Mouse (Mus musculus) embryonic facial prominence, embryonic 10.5 days (tissue): ENCODE data around the gene Kmt5a. TPM values are rescaled to one million over a fixed set of nuclear protein-coding genes. Genes with fewer than 3 reads are reported as not detected.

Source experiments
- DNase-seq: peaks from one replicate; pipeline ENCODE4 v3.0.0-alpha.2; 2017; ENCODE audit warnings: low spot score
- H3K27ac ChIP-seq: fragments of 300-500 bp; sonication (generic); replicated peaks from 2 replicates; pipeline ENCODE4 v1.5.1; 2016; ENCODE audit warnings: mild to moderate bottlenecking
- H3K27me3 ChIP-seq: fragments of 300-500 bp; sonication (generic); replicated peaks from 2 replicates; pipeline ENCODE4 v1.6.1; 2016; ENCODE audit warnings: low read depth, mild to moderate bottlenecking; ENCODE audit not compliant: poor library complexity, severe bottlenecking
- H3K36me3 ChIP-seq: fragments of 300-500 bp; sonication (generic); replicated peaks from 2 replicates; pipeline ENCODE4 v1.6.1; 2016; ENCODE audit warnings: mild to moderate bottlenecking, moderate library complexity
- H3K4me1 ChIP-seq: fragments of 300-500 bp; sonication (generic); 2 replicates; pipeline ENCODE4 v1.6.1; 2016
- H3K4me3 ChIP-seq: fragments of 300-500 bp; sonication (generic); 2 replicates; pipeline ENCODE4 v1.5.1; 2016; ENCODE audit warnings: mild to moderate bottlenecking, moderate library complexity
- H3K9me3 ChIP-seq: fragments of 300-500 bp; sonication (generic); 2 replicates; pipeline ENCODE4 v1.6.1; 2016; ENCODE audit warnings: mild to moderate bottlenecking
- WGBS: fragments of 180-500 bp; shearing (Covaris S2); methylation state at CpG from one replicate; pipeline ENCODE4 v1.1.7; 2016; 5-methylcytosine and 5-hydroxymethylcytosine counted together
- polyA plus RNA-seq: library from polyadenylated mRNA; unstranded; fragments of >200 nt; fragmentation: Nextera tagmentation; extraction: Ambion mirVana; gene quantifications from 2 replicates; pipeline ENCODE4 v1.2.1, GENCODE M21; 2016

Kmt5a gene
- polyA plus RNA-seq, 1 experiment from 2014 or later: 48.5 TPM

DNA sequence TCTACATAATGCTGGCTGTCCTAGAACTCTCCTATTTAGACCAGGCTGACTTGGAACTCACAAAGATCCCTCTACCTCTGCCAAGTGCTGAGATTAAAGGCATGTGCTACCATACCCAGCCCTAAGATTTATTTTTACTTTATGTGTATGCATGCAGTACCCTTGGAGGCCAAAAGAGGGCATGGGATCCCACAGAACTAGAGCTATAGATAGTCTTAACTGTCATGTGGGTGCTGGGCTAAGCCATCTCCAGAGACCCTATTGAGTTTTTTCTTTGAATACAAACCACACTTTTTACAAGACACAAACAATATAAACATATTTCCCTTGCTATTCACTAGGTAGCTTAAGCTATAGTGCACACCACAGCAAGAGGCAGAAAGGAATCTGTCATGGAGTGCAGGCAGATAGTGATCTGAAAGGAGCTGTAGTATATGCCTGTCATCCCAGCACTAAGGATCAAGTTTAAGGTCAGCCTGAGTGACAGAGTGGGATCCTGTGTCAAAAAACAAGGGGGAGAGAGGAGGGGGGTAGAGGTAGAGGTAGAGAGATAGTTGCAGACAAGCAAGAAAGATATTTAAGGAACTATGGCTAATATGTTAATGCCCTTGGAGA lies 7.2 kb upstream of the Kmt5a start:
- Histone ChIP-seq H3K4me1 (no peaks in the 10 kb centered on the region; the same call in 1 of the 2 replicates), H3K27ac (no peak overlapping the region), H3K27me3 (no peaks in the 10 kb centered on the region), H3K4me3 (no peak overlapping the region), H3K9me3 (no peaks in the 10 kb centered on the region), H3K36me3 (no peaks in the 10 kb centered on the region)
- peak; percentile 50 for DNase-seq

DNA sequence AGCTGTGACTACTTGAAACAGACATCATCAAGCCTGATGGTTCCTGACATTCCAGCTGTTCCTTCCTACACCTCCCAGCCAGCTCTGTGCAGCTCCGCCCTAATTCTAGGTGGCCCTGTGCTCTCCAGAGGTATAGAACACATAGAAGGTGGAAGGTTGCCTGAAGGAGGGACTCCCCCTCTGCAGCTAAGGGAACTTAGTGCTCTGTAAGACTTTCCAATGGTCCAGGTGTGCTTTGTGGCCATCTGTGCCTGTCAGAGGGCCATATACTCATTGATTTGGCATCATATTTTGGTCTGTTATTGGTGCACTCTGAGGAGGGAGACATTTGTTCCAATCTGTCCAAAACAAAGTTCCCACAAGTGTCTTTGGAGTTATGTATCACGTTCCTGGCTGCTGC lies 6.7 kb upstream of the Kmt5a start:
- no peaks in the 10 kb centered on the region; the same call in 1 of the 2 replicates for H3K4me1 ChIP-seq
- no peaks in the 10 kb centered on the region for H3K36me3 ChIP-seq
- H3K4me3 ChIP-seq: no peak overlapping the region
- H3K9me3 ChIP-seq: no peaks in the 10 kb centered on the region
- 60% methylated on average over 2 of the region's 2 CpGs for WGBS
- no peak for DNase-seq
- no peaks in the 10 kb centered on the region for H3K27me3 ChIP-seq
- no peak overlapping the region for H3K27ac ChIP-seq

DNA sequence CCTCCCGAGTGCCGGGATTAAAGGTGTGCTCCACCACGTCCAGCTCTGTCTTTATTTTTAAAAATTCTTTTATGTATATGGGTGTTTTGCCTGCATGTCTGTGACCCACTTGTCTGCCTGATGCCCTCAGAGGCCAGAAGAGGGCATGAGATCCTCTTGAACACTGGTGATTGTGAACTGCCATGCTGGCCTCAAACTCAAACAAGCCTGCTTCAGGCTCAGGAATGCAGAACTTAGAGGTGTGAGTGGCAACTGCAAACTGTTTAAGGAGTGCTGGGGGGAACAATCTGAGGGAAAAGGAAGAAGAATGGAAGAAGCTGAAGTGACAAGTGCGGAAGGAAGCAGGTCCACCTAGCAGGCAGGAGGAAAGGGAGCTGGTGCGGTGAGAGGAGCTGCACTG lies 1.5 kb upstream of the Kmt5a start:
- H3K4me1 ChIP-seq: peaks cover 19% of the 10 kb centered on the region
- 88% methylated on average over 5 of the region's 5 CpGs for WGBS
- 0 out of 2 replicates have a peak overlapping the region, but pooled peaks have one; percentile 25 for H3K4me3 ChIP-seq
- no peaks in the 10 kb centered on the region for H3K36me3 ChIP-seq
- no peaks in the 10 kb centered on the region for H3K27me3 ChIP-seq
- H3K27ac ChIP-seq: 0 out of 2 replicates have a peak overlapping the region, but pooled peaks have one; percentile 14
- no peaks in the 10 kb centered on the region for H3K9me3 ChIP-seq
- DNase-seq: no peak

DNA sequence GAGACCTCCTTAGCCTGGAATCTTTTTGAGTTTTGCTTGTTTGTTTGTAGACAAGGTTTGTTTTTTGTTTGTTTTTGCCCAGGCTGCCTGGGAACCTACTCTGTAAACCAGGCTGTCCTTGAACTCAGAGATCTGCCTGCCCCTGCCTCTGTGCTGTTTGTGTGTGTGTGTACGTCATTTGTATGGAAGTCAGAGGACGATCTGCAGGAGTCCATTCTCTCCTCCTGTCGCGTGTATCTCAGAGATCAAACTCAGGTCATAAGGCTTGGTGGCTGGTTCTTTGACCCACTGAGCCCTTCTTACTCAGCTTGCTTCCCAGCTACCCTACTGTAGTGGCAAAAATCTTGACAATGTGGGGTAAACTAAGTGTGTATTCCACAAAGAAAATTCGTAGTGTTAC lies 984 bp upstream of the Kmt5a start:
- H3K36me3 ChIP-seq: no peaks in the 10 kb centered on the region
- 66% methylated on average over 5 of the region's 5 CpGs for WGBS
- peaks cover 19% of the 10 kb centered on the region for H3K4me1 ChIP-seq
- H3K4me3 ChIP-seq: peak overlapping the region; percentile 83
- DNase-seq: no peak
- H3K27me3 ChIP-seq: no peaks in the 10 kb centered on the region
- no peaks in the 10 kb centered on the region for H3K9me3 ChIP-seq
- 0 out of 2 replicates have a peak overlapping the region, but pooled peaks have one; percentile 92 for H3K27ac ChIP-seq

DNA sequence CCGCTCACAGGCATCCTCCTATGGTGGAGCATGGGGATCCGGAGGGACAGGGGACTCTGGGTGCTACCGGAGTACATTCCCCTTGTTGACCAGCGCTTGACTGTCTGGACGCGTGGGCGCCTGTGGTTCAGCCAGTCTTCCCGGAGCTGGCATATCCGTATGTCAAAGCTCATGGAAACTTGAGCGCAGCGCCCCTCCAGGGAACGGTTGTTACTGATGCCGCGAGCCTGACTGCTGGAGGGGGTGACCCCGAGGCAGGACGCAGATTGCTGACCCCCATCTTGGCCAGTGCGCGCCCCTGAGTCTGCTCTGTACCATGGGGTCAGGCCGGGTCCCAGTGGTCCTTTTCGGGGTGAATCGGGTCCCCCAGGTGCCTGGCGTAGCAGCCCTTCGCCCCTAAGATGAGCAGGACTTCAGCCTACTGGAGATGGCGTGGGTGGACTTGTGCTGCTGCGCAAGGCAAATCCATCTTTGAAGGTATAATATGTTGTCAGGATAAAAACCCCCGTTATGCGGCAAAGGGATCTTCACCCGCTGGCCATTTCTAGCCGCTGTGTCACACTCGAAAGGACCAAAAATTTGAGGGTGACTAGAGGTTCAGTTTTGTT lies 468 bp downstream of the Kmt5a start:
- Histone ChIP-seq H3K27me3 (no peaks in the 10 kb centered on the region), H3K4me1 (peaks cover 28% of the 10 kb centered on the region), H3K4me3 (peak overlapping the region; percentile 83), H3K27ac (peak overlapping the region; percentile 92), H3K9me3 (no peaks in the 10 kb centered on the region), H3K36me3 (no peaks in the 10 kb centered on the region)
- DNase-seq: peak; percentile 84
- WGBS: under 1% methylated on average over 30 of the region's 30 CpGs

DNA sequence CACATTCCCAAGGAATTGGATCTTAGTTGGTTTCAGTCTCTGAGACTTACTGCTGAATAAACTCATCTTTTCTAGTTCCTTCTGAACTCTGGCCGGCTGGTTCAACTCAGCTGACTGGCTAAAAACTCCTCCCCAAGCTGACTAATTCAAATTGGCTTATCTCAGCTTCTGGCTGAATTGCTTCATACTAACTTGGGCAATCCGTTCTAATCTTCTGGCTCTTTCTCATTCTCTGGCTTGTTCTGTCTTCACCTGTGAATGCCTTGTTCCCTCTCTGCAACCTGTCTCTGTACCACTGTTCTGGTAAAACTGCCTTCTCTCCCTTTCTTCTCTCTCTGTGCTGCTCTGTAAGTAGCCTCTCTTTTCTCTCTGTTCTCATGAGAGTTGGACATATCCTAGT lies 2.9 kb downstream of the Kmt5a start:
- H3K9me3 ChIP-seq: no peaks in the 10 kb centered on the region
- peaks cover 43% of the 10 kb centered on the region for H3K4me1 ChIP-seq
- H3K27ac ChIP-seq: no peak overlapping the region
- 89% methylated on average over 2 of the region's 2 CpGs for WGBS
- no peaks in the 10 kb centered on the region for H3K27me3 ChIP-seq
- no peak for DNase-seq
- H3K36me3 ChIP-seq: peaks cover 12% of the 10 kb centered on the region
- no peak overlapping the region for H3K4me3 ChIP-seq

DNA sequence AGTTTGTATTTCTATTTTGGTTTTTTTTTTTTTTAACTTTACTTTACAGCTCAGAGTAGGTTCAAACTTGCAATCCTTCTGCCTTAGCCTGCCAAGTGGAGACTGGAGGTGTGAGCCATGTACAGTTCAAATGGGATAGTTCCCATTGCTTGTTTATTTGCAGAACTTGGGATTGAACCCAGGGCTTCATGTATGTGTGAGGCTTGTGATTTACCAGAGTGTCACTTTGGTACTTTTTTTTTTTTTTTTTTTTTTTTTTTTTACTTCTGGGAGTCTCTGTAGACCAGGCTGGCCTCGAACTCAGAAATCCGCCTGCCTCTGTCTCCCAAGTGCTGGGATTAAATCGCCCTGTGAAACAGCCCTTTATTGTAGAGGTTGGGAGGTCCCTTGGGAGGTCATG lies 4.5 kb downstream of the Kmt5a start:
- WGBS: 66% methylated on average over 3 of the region's 3 CpGs
- no peaks in the 10 kb centered on the region for H3K9me3 ChIP-seq
- H3K4me3 ChIP-seq: peak overlapping the region; percentile 93
- peaks cover 28% of the 10 kb centered on the region for H3K36me3 ChIP-seq
- H3K4me1 ChIP-seq: peaks cover 44% of the 10 kb centered on the region
- H3K27ac ChIP-seq: no peak overlapping the region
- no peaks in the 10 kb centered on the region for H3K27me3 ChIP-seq
- no peak for DNase-seq

DNA sequence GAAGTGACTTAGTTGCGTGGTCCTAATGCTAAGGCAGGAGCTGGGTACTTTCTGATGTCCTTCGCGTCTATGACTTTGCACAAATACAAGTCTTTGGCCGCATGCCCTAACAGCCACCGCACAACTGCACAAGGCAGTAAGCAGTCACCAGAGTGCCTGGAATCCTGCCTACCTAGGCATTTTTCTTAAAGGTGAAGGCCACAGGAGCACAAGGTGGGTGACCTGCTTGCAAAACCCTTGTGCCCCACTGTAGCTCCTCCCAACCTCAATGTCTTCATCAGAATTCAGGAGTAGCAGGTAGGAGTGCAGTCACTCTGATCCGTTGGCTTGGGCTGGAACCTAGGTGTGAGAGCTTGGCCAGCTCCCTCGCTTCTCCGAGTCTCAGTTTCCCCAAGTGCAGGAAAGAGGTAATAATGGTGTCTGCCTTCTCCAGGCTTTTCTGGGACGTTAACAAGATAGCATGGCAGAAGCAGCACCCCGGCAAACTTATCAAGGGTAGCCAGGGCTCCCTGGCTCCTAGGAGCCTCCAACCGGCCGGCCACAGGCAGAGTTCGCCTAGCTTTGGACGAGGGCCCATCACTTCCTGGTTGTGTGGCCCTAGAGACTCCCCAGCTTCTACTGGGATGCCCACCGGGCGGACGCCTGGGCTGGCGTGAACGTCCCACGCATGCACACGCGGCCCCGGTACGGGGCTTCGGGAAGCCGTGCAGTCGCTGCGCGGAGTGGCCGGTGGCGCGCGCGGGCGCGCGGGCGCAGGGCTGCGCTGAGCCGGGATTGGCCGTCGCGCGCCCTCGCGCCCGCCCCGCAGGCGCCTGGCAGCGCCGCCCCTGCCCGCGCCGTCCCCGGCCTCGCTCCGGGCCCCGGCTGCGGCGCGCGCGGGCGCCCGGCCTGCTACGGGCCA lies 5.2 kb downstream of the Kmt5a start:
- WGBS: 11% methylated on average over 66 of the region's 66 CpGs
- peak overlapping the region; percentile 93 for H3K4me3 ChIP-seq
- H3K27ac ChIP-seq: peak overlapping the region; percentile 95
- H3K36me3 ChIP-seq: peaks cover 35% of the 10 kb centered on the region
- no peaks in the 10 kb centered on the region for H3K27me3 ChIP-seq
- DNase-seq: peak; percentile 81
- H3K4me1 ChIP-seq: peaks cover 49% of the 10 kb centered on the region
- H3K9me3 ChIP-seq: no peaks in the 10 kb centered on the region

DNA sequence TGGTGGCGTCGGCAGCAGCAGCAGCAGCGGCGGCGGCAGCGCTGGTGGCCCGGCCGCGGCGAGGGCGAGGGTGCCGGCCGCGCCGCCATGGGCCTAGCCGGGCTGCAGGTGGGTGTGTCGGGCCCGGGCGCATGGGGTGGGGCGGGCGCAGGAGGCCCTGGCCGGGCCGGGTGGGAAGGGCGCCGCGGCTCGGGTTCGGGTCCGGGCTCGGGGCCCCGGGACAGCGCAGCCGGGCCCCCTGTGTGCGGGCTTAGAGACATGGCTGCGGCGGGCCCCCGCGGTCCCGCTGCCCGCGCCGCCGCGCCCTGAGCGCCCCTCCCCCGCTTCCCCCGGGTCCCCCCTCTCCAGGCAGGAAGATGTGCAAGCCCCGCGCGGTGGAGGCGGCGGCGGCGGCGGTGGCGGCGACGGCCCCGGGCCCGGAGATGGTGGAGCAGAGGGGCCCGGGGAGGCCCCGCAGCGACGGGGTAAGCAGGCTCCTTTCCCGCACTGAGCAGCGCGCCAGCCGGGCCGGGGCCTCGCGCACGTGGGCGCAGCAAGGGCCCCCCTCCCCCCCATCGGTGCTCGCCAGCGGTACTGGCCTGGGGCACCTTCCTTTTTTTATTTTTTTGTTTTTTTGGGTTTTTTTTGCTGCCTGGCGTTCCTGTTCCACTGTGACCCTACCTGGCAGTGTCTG lies 6.0 kb downstream of the Kmt5a start:
- DNase-seq: peak; percentile 73
- Histone ChIP-seq H3K4me1 (peaks cover 42% of the 10 kb centered on the region), H3K36me3 (peaks cover 44% of the 10 kb centered on the region), H3K4me3 (peak overlapping the region; percentile 93), H3K9me3 (no peaks in the 10 kb centered on the region), H3K27me3 (no peaks in the 10 kb centered on the region), H3K27ac (peak overlapping the region; percentile 95)
- 3% methylated on average over 77 of the region's 77 CpGs for WGBS

DNA sequence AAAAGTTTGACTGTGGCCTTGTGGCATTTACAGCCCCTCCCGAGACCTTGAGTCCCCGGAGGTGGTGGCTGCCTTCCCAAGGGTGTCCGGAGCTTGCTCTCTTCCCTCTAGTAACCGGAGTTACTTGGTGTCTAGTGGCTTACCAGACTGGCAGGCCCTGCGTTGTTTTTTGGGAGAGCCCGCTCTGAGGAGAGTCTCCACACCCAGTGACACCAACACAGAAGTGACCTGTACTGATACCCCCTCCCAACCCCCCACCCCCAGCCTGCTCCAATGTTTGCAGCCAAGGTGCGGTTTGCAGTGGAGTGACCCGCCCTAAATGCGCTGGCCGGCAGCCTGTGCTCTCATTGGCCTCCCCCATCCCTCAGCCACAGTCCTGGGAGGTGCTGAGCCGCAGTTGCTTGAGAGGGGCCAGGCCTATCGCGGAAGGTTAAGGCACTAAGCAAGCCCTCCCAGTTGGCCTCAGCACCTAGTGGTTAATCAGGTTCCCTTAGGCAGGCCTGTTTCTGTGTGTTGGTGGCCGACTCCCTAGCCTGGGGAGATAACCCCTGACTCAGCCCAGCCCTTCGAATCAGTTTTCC lies 6.7 kb downstream of the Kmt5a start:
- DNase-seq: peak; percentile 81
- Histone ChIP-seq H3K36me3 (peaks cover 50% of the 10 kb centered on the region), H3K4me3 (peak overlapping the region; percentile 93), H3K27me3 (no peaks in the 10 kb centered on the region), H3K9me3 (no peaks in the 10 kb centered on the region), H3K27ac (peak overlapping the region; percentile 95), H3K4me1 (peaks cover 39% of the 10 kb centered on the region)
- WGBS: 2% methylated on average over 15 of the region's 15 CpGs

DNA sequence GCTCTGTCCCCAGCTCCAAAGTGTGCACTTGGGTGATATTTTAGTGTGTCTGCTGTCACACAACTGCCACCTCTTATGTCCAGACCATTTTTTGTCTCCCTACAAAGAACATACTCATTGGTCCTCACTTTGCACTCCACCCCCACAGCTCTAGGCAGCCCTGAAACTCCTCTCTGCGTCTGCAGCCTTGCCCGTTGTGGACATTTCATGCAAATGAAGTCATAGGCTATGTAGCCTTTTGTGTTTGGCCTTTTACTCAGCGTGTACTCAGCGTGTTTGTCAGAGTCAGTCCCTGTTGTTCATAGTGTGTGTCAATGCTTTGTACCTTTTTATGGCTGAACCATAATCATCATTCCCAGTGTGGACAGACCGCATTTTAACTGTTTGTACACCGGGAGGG lies 9.8 kb downstream of the Kmt5a start:
- no peak for DNase-seq
- Histone ChIP-seq H3K4me1 (peaks cover 41% of the 10 kb centered on the region), H3K9me3 (no peaks in the 10 kb centered on the region), H3K36me3 (peaks cover 81% of the 10 kb centered on the region), H3K27me3 (no peaks in the 10 kb centered on the region), H3K27ac (no peak overlapping the region), H3K4me3 (peak overlapping the region; percentile 24; the same call in 1 of the 2 replicates)
- 81% methylated on average over 6 of the region's 6 CpGs for WGBS

DNA sequence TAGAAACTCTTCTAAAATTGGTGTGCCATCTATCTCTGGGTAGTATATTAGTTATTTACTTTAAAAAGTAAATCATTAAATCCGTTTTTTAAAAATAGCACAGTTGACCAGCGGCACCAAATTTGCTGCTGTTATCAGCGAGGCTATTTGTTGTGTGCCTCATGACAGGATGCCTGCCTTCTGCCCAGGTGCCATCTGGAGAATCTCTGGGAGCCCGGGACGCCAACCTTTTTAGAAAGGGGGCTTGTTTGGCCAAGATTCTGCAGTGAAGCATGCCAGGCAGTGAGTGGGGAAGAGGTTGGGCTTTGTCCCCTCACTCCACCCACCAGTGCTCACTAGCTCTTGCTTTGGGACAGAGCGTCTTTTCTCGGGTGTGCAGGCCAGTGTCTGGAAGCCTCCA lies 10.3 kb downstream of the Kmt5a start:
- 92% methylated on average over 7 of the region's 7 CpGs for WGBS
- Histone ChIP-seq H3K4me3 (no peak overlapping the region), H3K36me3 (peaks cover 87% of the 10 kb centered on the region), H3K27ac (no peak overlapping the region), H3K4me1 (peaks cover 35% of the 10 kb centered on the region), H3K27me3 (no peaks in the 10 kb centered on the region), H3K9me3 (no peaks in the 10 kb centered on the region)
- no peak for DNase-seq
